Mouse (Mus musculus) spleen, adult 2 months (tissue): Measurements from ENCODE around the gene Slc39a11.

ENCODE experiments used
- CTCF ChIP-seq: fragments of 200-500 bp; IDR thresholded peaks from 2 replicates; pipeline ENCODE4 v1.5.1; 2011; ENCODE audit warnings: mild to moderate bottlenecking, inconsistent platforms; ENCODE audit not compliant: insufficient read depth, insufficient read length, insufficient replicate concordance; ENCODE audit errors: extremely low read depth
- POLR2A ChIP-seq: fragments of 200-500 bp; IDR thresholded peaks from 2 replicates; pipeline ENCODE4 v1.6.1; 2011; ENCODE audit warnings: low read depth, low read length, inconsistent platforms

GRCm38 (mm10) chr11:113234432-113234831 is 415.4 kb downstream of the Slc39a11 start:
- TF ChIP-seq CTCF (no peak), POLR2A (no peak)
